Mouse (Mus musculus) heart, embryonic 13.5 days (tissue): ENCODE measurements around the gene Asxl2. TPM values are rescaled to one million over a fixed set of nuclear protein-coding genes. Genes with fewer than 3 reads are reported as not detected.

Source experiments
- ATAC-seq: fragments of 200-750 bp; cut with Nextera tagmentation; 2 replicates; pipeline ENCODE4 v1.8.0; 2017; ENCODE audit warnings: moderate TSS enrichment; ENCODE audit not compliant: insufficient number of reproducible peaks, low FRiP score, low TSS enrichment; ENCODE audit errors: extremely low read depth
- H3K27ac ChIP-seq: fragments of 300-500 bp; sonication (generic); replicated peaks from 2 replicates; pipeline ENCODE4 v1.5.1; 2015; ENCODE audit warnings: moderate library complexity, mild to moderate bottlenecking, inconsistent platforms
- H3K27me3 ChIP-seq: fragments of 300-500 bp; sonication (generic); replicated peaks from 2 replicates; pipeline ENCODE4 v1.6.1; 2015; ENCODE audit warnings: mild to moderate bottlenecking, inconsistent platforms
- H3K36me3 ChIP-seq: fragments of 300-500 bp; sonication (generic); 2 replicates; pipeline ENCODE4 v1.6.1; 2015; ENCODE audit warnings: mild to moderate bottlenecking, inconsistent platforms
- H3K4me1 ChIP-seq: fragments of 300-500 bp; sonication (generic); 2 replicates; pipeline ENCODE4 v1.6.1; 2015; ENCODE audit warnings: inconsistent platforms
- H3K4me2 ChIP-seq: fragments of 300-500 bp; sonication (generic); 2 replicates; pipeline ENCODE4 v1.6.1; 2015; ENCODE audit warnings: inconsistent platforms, mild to moderate bottlenecking, moderate library complexity
- H3K4me3 ChIP-seq: fragments of 300-500 bp; sonication (generic); 2 replicates; pipeline ENCODE4 v1.5.1; 2015; ENCODE audit warnings: moderate library complexity, mild to moderate bottlenecking, inconsistent platforms
- H3K9ac ChIP-seq: fragments of 300-500 bp; sonication (generic); 2 replicates; pipeline ENCODE4 v1.6.1; 2015; ENCODE audit warnings: inconsistent platforms, mild to moderate bottlenecking, moderate library complexity
- H3K9me3 ChIP-seq: fragments of 300-500 bp; sonication (generic); 2 replicates; pipeline ENCODE4 v1.6.1; 2016; ENCODE audit warnings: inconsistent platforms
- WGBS: fragments of 180-500 bp; shearing (Covaris S2); methylation state at CpG from one replicate; pipeline ENCODE4 v1.1.7; 2015; ENCODE audit warnings: mixed read lengths; 5-methylcytosine and 5-hydroxymethylcytosine counted together
- polyA plus RNA-seq: library from polyadenylated mRNA; unstranded; fragments of >200 nt; fragmentation: Nextera tagmentation; extraction: Ambion mirVana; gene quantifications from 2 replicates; pipeline ENCODE4 v1.2.1, GENCODE M21; 2015

Asxl2 gene
- polyA plus RNA-seq, 1 experiment from 2014 or later: 14.2 TPM

GRCm38 (mm10) chr12:3546781-3547180 lies 120.1 kb downstream of the Asxl2 start:
- 35% methylated on average over 6 of the region's 6 CpGs for WGBS
- Histone ChIP-seq H3K27me3 (no peaks in the 10 kb centered on the region), H3K27ac (no peak overlapping the region), H3K4me3 (no peak overlapping the region), H3K4me2 (no peak overlapping the region), H3K9ac (no peak overlapping the region; the same call in 1 of the 2 replicates), H3K9me3 (no peaks in the 10 kb centered on the region), H3K4me1 (peaks cover 20% of the 10 kb centered on the region), H3K36me3 (no peaks in the 10 kb centered on the region)
- ATAC-seq: no peak

GRCm38 (mm10) chr12:3547506-3547905 lies 120.8 kb downstream of the Asxl2 start:
- no peak overlapping the region for H3K4me2 ChIP-seq
- peaks cover 20% of the 10 kb centered on the region for H3K4me1 ChIP-seq
- no peak for ATAC-seq
- no peaks in the 10 kb centered on the region for H3K36me3 ChIP-seq
- no peak overlapping the region for H3K9ac ChIP-seq
- no peak overlapping the region for H3K4me3 ChIP-seq
- no peak overlapping the region for H3K27ac ChIP-seq
- 38% methylated on average over 4 of the region's 4 CpGs for WGBS
- H3K9me3 ChIP-seq: no peaks in the 10 kb centered on the region
- no peaks in the 10 kb centered on the region for H3K27me3 ChIP-seq

GRCm38 (mm10) chr12:3547911-3548310 lies 121.3 kb downstream of the Asxl2 start:
- Histone ChIP-seq H3K27ac (no peak overlapping the region), H3K4me3 (no peak overlapping the region)

GRCm38 (mm10) chr12:3548582-3549211 lies 122.0 kb downstream of the Asxl2 start:
- H3K27me3 ChIP-seq: no peaks in the 10 kb centered on the region
- H3K4me2 ChIP-seq: no peak overlapping the region
- H3K27ac ChIP-seq: no peak overlapping the region
- no peaks in the 10 kb centered on the region for H3K9me3 ChIP-seq
- peaks cover 20% of the 10 kb centered on the region for H3K4me1 ChIP-seq
- 31% methylated on average over 5 of the region's 5 CpGs for WGBS
- 0 out of 2 replicates have a peak, but pooled peaks have one; percentile 14 for ATAC-seq
- H3K9ac ChIP-seq: no peak overlapping the region
- H3K36me3 ChIP-seq: no peaks in the 10 kb centered on the region
- H3K4me3 ChIP-seq: no peak overlapping the region

More at GRCm38 (mm10) chr12:3547911-3548310, 121.3 kb downstream of the Asxl2 start:
- ATAC-seq: no peak
- Histone ChIP-seq H3K36me3 (no peaks in the 10 kb centered on the region), H3K9ac (no peak overlapping the region), H3K27me3 (no peaks in the 10 kb centered on the region), H3K4me2 (no peak overlapping the region), H3K9me3 (no peaks in the 10 kb centered on the region), H3K4me1 (peaks cover 20% of the 10 kb centered on the region)
- WGBS: 55% methylated on average over 3 of the region's 3 CpGs

GRCm38 (mm10) chr12:3550280-3550679 lies 123.6 kb downstream of the Asxl2 start:
- Histone ChIP-seq H3K4me2 (peak overlapping the region; percentile 39; the same call in 1 of the 2 replicates), H3K27ac (no peak overlapping the region), H3K9ac (no peak overlapping the region), H3K4me3 (no peak overlapping the region), H3K9me3 (no peaks in the 10 kb centered on the region), H3K4me1 (peaks cover 16% of the 10 kb centered on the region), H3K27me3 (no peaks in the 10 kb centered on the region), H3K36me3 (no peaks in the 10 kb centered on the region)
- ATAC-seq: no peak
- 16% methylated on average over 13 of the region's 13 CpGs for WGBS

Other genes with a start within 250 kb of the Asxl2 start
- gene Rab10, start 116.9 kb upstream of the Asxl2 start, polyA plus RNA-seq: 59.8 and 60.8 TPM in 2 replicates
- gene Kif3c, start 61.7 kb upstream of the Asxl2 start, polyA plus RNA-seq: 5.4 and 5.6 TPM in 2 replicates
- gene Dtnb, start 145.5 kb downstream of the Asxl2 start, polyA plus RNA-seq: 15.9 and 16.4 TPM in 2 replicates